Mouse (Mus musculus) monocyte, adult 5-6 weeks (primary cell): ENCODE measurements at regions not wholly inside any gene's neighbourhood (a gene's known extent, or its start where the extent isn't known, plus 50 kb on each side); places are given as distances from the start of the nearest gene placed in this dataset.
"Not testable (repeated sequence)": the region's sequence is repeated elsewhere in the genome, so short reads cannot be mapped to it uniquely, and the experiment has no call there.

Experiments
- ATAC-seq: fragments of 153-309, 156-312 bp; replicated peaks from 2 replicates; pipeline ENCODE4 v1.8.0; 2017; ENCODE audit warnings: mild to moderate bottlenecking; ENCODE audit not compliant: low TSS enrichment, insufficient number of reproducible peaks, severe bottlenecking, poor library complexity, low FRiP score

DNA sequence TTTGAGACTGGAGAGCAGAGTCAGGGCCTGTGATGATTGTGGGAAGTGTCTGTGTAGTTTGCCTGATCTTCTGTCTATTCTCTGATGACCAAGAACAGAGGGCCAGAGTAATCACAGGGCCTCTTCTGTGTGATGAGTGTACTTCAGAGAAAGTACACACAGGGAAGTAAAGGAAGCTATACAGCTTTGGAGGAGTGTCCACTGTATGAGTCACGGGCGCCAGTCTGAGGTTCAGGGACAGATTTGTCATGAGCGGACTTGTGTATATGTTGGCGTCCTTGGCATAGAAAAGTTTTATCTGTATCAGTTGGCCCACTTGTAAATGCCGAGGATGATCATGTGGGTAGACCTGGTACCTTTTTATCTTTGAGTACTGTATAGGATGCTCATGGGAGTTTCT lies 142.1 kb downstream of the Tmem121 start:
- no peak for ATAC-seq

DNA sequence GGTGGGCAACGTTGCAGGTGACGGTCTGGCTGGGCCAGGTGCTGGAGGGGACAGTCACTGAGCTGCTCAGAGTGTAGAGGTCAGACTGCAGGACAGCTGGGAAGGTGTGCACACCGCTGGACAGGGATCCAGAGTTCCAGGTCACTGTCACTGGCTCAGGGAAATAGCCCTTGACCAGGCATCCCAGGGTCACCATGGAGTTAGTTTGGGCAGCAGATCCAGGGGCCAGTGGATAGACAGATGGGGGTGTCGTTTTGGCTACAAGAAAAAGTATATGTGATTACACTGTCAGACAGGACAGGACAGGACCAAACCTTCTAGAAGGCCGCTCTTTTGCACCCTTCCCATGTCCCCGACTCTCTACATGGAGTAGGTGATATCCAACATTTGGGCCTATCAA lies 144.5 kb downstream of the Tmem121 start:
- ATAC-seq = no peak

DNA sequence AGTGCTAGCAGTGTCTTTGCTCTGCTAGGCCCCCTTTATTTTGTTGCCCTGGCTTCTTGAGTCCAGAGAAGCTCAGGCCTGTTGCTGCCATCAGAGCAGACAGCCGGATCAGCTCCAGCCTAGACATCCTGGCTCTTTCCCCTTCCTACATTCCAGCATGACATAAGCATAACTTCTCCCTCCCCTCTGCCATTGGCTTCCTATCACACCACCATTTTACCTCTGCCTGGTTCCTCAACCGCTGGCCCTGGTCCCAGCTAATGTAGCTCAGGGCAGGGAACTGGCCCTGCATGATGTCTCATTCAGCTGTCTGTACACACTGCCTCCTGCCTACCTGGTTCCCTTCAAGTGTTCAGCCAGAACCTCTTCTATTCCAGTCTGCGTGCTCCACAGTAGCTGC lies 146.5 kb downstream of the Tmem121 start:
- ATAC-seq = no peak

DNA sequence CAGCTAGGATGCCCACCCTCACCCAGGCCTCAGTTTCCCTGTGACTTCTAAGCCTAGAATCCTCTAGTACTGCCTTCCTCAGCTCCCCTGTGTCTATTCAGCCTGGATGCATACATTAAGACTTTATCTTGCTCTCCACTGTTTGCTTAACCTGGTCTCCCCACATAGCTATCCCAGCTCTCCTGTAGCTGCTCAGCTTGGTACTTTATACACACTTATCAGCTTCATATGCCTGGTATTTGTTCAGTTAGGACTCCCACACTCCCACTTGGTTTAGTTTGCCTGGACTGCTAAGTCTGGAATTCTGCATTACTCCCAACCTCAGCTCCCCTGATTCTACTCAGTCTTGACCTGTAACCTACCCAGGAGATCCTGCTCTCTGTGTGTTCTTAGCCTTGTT lies 147.7 kb downstream of the Tmem121 start:
- ATAC-seq = no peak

DNA sequence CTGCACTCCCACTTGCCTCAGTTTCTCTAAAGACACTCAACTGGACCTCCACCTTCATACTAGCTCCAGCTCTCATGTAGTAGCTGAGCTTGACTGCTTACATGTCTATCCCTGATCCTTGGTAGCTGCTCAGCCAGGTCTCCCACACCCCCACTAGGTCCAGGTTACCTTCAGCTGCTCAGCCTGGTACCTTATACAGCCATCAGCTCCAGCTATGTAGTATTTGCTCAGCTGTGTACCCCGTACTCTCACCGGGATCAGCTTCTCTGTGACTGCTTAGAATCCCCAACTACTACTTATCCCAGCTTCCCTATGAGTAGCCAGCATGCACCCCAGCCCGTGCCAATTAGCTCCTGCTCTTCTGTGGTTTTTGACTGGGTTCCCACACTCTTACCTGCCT lies 148.1 kb downstream of the Tmem121 start:
- ATAC-seq = not testable (repeated sequence)

DNA sequence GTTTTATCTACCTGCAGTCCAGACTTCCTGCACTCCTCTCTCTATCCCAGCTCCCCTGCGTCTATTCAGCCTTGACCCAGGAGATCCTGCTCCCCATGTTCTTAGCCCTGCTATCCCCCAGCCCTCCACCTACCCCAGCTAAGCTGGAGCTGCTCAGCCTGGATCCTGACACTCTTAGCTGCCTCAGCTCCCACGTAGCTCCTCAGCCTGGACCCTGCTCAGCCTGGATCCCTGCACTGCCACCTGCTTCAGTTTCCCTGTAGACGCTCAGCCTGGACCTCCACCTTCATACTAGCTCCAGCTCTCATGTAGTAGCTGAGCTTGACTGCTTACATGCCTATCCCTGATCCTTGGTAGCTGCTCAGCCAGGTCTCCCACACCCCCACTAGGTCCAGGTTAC lies 151.5 kb downstream of the Tmem121 start:
- no peak for ATAC-seq

DNA sequence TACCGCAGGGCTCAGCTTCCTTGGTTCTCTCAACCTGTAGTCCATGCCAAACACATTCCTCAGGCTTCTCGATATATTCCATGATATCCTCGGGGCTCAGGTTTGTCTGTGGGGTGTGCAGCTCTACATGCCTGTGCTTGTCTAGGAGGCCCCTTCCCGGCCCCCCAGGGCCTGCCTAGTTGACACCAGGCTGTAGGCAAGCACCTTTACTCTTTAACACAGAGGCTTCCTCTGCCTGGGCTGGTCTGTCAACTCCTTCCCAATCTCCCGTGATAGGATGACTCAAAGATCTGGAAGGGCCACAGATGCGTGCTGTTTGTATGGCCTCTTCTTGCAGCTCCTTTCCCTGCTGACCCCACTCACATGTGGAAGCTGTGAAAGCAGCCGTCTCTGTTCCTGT lies 150.4 kb upstream of the Adam6b start:
- ATAC-seq = no peak

DNA sequence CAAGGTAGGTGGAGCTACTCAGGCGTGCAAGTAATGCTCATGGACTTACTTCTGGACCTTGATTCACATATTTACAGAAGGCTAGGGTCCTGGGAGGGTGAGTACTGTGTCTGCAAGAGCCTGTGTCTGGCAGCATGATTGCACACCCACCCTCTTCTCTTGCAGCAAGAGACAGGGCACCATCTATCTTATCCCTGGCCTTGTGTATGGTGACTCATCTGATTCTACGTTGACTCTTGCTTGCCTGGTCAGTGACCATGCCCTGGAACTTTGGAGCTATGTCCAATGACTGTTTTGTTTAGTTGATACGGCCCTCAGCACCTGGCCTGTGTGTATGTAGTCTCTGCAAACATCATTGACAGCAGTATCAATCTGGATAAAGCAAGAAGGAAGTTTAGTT lies 148.3 kb upstream of the Adam6b start:
- no peak for ATAC-seq

DNA sequence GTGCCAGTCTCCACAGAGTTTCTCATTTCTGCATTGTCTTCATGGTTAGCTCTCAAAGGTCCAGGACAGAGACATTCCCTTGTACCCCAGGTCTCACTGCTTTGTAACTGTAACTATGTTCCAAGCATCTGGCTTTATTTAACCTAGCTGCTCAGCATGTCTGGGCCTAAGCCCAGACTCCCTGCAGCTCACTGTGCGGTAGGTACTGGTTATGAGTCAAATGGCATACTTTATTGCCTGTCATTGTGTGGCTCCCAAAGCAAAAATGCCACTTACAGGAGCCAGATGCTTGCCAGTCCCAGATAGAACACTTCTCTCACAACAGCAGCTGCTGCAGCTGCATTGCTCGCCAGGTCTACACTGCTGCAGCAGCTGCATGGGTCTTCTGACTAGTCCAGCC lies 134.2 kb upstream of the Adam6b start:
- ATAC-seq = no peak

DNA sequence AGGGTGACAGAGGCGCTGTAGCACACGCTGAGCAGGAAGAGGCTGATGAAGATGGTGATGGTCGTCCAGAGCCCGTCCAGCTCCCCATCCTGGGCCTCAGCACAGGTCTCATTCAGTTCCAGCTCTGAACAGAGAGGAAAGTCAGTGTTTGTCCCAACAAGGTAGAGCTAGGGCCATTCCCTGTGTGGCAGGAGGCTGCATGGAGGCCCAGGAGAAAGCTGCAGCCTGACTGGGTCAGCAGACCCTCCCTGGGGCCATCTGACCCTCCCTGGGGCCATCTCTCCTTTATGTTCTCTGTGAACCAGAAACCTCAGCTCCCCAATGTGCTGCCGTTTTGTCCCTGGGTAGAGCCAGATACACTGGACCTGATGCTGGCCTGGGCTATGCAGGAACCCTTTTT lies 131.2 kb upstream of the Adam6b start:
- no peak for ATAC-seq

DNA sequence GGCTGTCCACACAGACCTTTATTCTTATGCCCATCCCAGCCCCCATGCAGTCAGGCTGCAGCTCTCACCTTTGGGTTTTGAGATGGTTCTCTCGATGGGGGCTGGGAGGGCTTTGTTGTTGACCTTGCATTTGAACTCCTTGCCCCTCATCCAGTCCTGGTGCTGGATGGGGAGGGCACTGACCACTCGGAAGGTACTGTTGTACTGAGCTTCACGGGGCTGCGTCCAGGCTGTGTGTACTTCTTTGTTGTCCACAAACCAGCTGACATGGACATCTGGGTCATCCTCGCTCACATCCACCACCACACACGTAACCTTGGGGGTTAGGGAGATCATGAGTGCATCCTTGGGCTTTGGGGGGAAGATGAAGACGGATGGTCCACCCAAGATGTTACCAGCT lies 129.3 kb upstream of the Adam6b start:
- no peak for ATAC-seq

DNA sequence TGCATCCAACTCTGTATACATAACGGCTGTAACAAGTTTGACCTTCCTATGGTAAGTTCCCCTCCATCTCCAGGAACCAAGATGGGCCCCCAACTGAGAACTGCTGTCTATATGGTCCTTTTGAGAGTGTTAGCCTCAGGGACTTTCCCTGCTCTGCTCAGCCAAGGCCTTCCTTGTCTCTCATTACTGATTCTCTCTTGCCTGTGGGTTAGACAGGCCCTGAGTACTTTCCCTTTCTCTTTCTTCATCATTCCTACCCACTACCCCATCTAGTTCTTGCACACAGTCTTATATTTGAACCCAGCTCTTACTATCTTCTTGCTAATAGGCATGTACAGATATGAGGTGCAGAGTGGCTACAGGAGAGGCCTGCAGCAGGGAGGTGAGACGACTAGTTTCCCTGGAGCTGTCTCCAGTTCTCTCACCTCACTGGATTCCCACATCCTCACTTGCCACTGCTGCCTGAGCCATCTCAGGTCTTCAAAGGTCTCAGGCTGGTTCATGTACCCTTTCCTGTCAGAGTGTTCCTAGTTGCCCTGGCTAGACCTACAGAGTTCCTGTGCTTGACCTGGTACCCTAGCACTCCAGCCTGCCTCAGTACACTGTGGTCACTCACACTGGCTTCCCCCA lies 126.8 kb upstream of the Adam6b start:
- ATAC-seq = no peak

DNA sequence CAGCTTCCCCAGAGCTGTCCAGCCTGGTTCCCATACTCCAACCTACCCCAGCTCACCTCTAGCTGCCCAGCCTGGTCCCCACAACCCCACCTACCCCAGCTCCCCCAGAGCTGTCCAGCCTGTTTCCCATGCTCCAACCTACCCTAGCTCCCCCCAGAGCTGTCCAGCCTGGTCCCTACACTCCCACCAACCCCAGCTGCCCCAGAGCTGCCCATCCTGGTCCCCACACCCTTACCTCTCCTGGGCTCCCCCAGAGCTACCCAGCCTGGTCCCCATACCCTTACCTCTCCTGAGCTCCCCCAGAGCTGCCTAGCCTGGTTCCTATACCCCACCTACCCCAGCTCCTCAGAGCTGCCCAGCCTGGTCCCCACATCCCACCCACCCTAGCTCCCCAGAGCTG lies 125.3 kb upstream of the Adam6b start:
- ATAC-seq = no peak

DNA sequence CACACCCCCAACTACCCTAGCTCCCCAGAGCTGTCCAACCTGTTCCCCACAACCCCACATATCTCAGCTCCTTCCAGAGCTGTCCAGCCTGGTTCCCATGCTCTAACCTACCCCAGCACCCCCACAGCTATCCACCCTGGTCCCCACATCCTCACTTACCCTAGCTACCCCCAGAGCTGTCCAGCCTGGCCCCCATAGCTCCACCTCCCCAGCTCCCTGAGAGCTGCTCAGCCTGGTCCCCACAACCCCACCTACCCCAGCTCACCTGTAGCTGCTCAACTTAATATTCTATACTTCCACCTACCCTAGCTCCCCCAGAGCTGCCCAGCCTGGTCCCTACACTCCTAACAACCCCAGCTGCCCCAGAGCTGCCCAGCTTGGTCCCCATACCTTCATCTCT lies 124.9 kb upstream of the Adam6b start:
- no peak for ATAC-seq

DNA sequence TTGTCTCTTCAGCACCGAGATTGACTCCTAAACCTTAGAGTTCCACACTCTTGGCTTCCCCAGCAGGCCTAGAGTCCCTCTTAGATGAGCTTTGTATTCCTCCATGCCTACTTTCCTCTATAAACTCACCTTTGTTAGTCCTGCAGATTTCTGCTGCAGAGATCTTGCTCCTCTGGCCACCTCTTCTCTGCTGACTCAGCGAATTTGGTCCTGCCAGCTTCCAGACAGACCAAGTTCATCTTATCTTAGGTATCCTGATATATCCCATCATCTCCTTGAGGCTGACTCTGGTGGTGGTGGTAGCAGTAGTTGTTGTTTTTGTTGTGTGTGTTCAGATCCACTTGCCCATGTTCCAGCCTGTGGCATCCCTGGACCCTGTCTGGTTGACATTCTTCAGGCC lies 123.5 kb upstream of the Adam6b start:
- ATAC-seq = no peak

DNA sequence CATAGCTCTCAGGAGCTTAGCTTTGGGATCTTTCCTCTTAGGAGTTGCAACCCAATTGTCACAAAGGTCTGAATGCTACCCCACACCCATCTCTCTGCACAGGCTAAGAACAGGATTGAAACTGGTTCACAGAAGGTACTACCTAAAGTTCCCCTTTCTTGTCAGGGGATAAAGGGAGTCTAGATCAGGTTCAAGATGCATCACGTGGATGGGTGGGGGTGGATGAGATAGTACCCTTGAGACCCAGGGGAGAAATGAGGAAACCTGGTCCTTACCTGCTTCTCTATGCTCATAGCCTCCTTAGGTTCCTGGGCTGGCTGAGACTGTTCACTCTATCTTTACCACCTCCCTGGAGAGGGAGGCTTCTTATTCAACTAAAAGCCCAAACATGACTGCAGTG lies 122.9 kb upstream of the Adam6b start:
- no peak for ATAC-seq

DNA sequence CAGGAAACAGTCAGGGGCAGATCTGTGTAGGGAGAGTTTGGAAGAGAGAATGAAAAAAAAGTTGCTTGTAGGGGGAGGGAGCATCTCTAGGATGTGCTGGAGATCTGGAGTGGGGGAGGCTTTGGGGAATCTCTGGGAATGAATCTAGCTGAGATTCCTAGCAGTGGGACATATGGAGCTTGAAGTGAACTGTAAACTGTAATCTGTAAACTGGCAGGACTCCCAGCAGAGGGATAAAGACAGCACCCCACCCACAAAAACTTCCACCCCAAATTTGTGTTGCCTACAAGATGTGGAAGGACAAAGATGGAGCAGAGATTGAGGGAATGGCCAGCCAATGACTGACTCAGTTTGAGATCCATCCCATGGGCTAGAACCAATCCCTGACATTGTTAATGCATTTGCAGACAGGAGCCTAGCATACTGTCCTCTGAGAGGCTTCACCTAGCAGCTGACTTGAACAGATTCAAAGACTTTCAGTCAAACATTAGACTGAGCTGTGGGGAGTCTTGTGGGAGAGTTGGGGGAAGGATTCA lies 87.7 kb upstream of the Adam6b start:
- ATAC-seq = no peak

DNA sequence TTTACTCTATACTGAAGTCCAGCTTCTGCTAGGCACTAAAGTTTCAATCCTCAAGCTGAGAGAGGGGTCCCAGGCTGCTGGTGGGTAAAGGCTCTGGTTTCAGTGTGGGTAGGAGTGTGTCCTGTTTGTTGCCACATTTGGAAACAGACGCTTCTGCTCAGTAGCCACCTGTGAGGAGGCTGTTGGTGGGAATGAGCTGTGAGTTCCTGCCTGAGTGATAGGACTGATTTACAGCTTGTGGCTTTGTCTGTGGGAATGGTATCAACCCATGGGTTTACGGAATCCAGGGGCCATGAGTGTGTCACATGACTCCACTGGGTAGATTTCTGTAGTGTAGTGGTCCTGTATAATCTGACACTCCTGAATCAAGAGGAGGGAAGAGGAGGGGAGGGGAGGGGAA lies 86.5 kb upstream of the Adam6b start:
- ATAC-seq = no peak

DNA sequence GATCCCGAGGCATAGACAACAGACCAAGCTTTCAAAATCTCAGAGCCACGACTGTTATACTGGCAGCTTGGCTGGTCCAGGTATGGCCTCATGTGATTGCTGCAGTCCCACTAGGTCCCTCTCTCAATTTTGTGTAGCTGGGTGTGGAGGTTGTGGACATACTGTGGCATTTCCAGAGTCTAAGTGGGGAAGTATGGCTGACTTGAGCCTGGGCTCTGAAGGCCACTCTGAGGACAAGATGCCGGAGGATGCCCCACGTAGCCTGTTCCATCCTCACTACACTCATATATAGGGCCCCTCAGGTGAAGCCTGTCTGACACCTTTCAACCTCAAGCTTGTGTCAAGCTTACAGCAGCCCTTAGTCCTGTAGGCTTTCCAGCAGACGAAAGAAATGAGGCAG lies 78.2 kb upstream of the Adam6b start:
- no peak for ATAC-seq

DNA sequence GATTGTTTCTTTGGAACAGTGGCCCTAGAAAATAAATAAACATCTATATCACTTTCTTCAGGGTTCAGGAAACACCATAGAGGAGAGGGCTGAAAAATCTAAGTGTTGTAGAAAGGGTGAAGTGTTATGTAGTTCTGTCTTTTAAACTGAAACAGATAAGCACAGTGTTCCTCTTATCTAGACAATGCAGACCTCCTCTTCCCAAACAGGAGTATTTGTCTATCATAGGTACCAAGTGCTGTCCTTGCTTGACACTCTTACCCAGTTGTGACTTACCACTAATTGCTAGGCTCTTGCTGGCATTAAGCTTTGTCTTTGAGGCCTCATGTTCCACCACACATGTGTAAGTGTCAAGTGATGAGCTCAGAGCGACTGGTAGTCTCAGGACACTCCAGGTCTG lies 75.3 kb upstream of the Adam6b start:
- no peak for ATAC-seq

DNA sequence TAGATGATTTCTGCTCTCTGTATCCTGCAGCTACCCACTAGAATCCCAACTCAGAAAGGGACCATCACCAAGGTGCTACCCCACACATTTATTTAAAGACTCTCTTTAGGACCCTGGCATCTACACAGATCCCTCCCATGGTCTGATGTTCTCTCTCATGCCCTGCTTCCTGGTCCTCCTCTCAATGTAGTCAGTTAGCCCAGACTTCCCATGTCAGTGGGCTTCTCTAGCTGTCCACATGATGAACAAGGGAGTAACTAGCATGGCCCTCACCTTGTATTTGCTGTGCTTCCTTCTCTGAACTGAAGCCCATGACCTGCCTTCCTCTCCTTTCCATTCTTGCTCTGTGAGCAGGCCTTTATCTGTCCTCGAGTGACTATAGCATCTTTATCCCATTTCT lies 71.8 kb upstream of the Adam6b start:
- ATAC-seq = no peak
